Mouse (Mus musculus) left cerebral cortex, postnatal 10 days (tissue): ENCODE results near the gene Rbpj. TPM values are rescaled to one million over a fixed set of nuclear protein-coding genes. Genes with fewer than 3 reads are reported as not detected.

Experiments
- DNase-seq, 2 experiments: peaks; one replicate each; pipeline ENCODE4 v3.0.0; 2021 to 2022; ENCODE audit warnings: low spot score in 2 of 2, mixed read lengths in 1 of 2; ENCODE audit errors: extremely low spot score in 1 of 2
- intact Hi-C: fragments of 180-260 bp; cut with DNase I; formaldehyde crosslinking; loops from one replicate; pipeline ENCODE4 v1.15.1; 2025
- total RNA-seq, 2 experiments: library from RNA; stranded (reverse); gene quantifications; 2 replicates each; pipeline ENCODE4 v1.2.3; 2021

Rbpj gene
- total RNA-seq, 2 experiments from 2014 or later, result 23.3 to 24.6 TPM

- intact Hi-C loops, result no loop called here
- DNase-seq, result no peak
These were observed 33.6 kb downstream of the Rbpj start for GRCm38 (mm10) chr5:53499571-53499970.

- no peak for DNase-seq
- intact Hi-C loops, result no loop called here
These were observed 34.7 kb downstream of the Rbpj start for GRCm38 (mm10) chr5:53500509-53501145.

GRCm38 (mm10) chr5:53503261-53503660 lies 37.3 kb downstream of the Rbpj start:
- no peak for DNase-seq
- intact Hi-C loops, result no loop called here

GRCm38 (mm10) chr5:53505751-53506150 lies 39.8 kb downstream of the Rbpj start:
- DNase-seq, result no peak
- intact Hi-C loops, result no loop called here

GRCm38 (mm10) chr5:53507371-53507770 lies 41.4 kb downstream of the Rbpj start:
- DNase-seq, result no peak
- intact Hi-C loops, result no loop called here

- intact Hi-C loops, result no loop called here
- DNase-seq, result no peak
These were observed 43.5 kb downstream of the Rbpj start for GRCm38 (mm10) chr5:53509465-53509864.

GRCm38 (mm10) chr5:53509927-53510326 lies 44.0 kb downstream of the Rbpj start:
- DNase-seq, result no peak

GRCm38 (mm10) chr5:53511426-53511825 lies 45.5 kb downstream of the Rbpj start:
- no peak for DNase-seq
- intact Hi-C loops, result no loop called here

More at GRCm38 (mm10) chr5:53509927-53510326, 44.0 kb downstream of the Rbpj start:
- intact Hi-C loops, result no loop called here

- intact Hi-C loops, result no loop called here
- no peak for DNase-seq
These were observed 49.1 kb downstream of the Rbpj start for GRCm38 (mm10) chr5:53514959-53515612.

GRCm38 (mm10) chr5:53516482-53516881 lies 50.5 kb downstream of the Rbpj start:
- DNase-seq, result no peak
- intact Hi-C loops, result no loop called here

- intact Hi-C loops, result no loop called here
- DNase-seq, result no peak
These were observed 51.9 kb downstream of the Rbpj start for GRCm38 (mm10) chr5:53517802-53518201.

- intact Hi-C loops, result no loop called here
- no peak for DNase-seq
These were observed 53.2 kb downstream of the Rbpj start for GRCm38 (mm10) chr5:53519131-53519530.

GRCm38 (mm10) chr5:53519998-53520577 lies 54.1 kb downstream of the Rbpj start:
- no peak for DNase-seq
- intact Hi-C loops, result loop anchor here (10.0 kb wide), 1 partner anchor 155 kb away; no protein-coding TSS in a partner anchor

- intact Hi-C loops, result loop anchor here (10.0 kb wide), 1 partner anchor 158 kb away; no protein-coding TSS in a partner anchor
- DNase-seq, result peak; percentile 17 to 51
These were observed 57.1 kb downstream of the Rbpj start for GRCm38 (mm10) chr5:53523046-53523445.

GRCm38 (mm10) chr5:53524162-53524561 lies 58.2 kb downstream of the Rbpj start:
- intact Hi-C loops, result loop anchor here (10.0 kb wide), 1 partner anchor 159 kb away; no protein-coding TSS in a partner anchor
- no peak for DNase-seq

- intact Hi-C loops, result loop anchor here (10.0 kb wide), 1 partner anchor 160 kb away; no protein-coding TSS in a partner anchor
- DNase-seq, result no peak
These were observed 58.9 kb downstream of the Rbpj start for GRCm38 (mm10) chr5:53524831-53525230.

GRCm38 (mm10) chr5:53525305-53526069 lies 59.5 kb downstream of the Rbpj start:
- intact Hi-C loops, result loop anchor here (10.0 kb wide), 1 partner anchor 161 kb away; no protein-coding TSS in a partner anchor
- peak; percentile 34 to 69 for DNase-seq

GRCm38 (mm10) chr5:53526070-53526430 lies 60.1 kb downstream of the Rbpj start:
- intact Hi-C loops, result loop anchor here (10.0 kb wide), 1 partner anchor 161 kb away; no protein-coding TSS in a partner anchor
- no peak for DNase-seq

- DNase-seq, result no peak
- intact Hi-C loops, result loop anchor here (2.0 to 10.0 kb wide), 2 partner anchors 33 to 165 kb away; no protein-coding TSS in a partner anchor
These were observed 63.9 kb downstream of the Rbpj start for GRCm38 (mm10) chr5:53529846-53530245.
